Mouse (Mus musculus) cortical plate, adult 2 months (tissue): ENCODE results near the gene Dock8.

Experiments used
- CTCF ChIP-seq: fragments of 200-500 bp; IDR thresholded peaks from 2 replicates; pipeline ENCODE4 v1.5.1; 2011; ENCODE audit warnings: mild to moderate bottlenecking, control low read depth, low read length; ENCODE audit not compliant: insufficient read depth; ENCODE audit errors: extremely low read depth
- POLR2A ChIP-seq: fragments of 200-500 bp; IDR thresholded peaks from 2 replicates; pipeline ENCODE4 v1.6.1; 2011; ENCODE audit warnings: mild to moderate bottlenecking, low read length, control low read depth; ENCODE audit not compliant: insufficient read depth; ENCODE audit errors: extremely low read depth

GRCm38 (mm10) chr19:25237492-25238040 lies 238.2 kb downstream of the Dock8 start:
- TF ChIP-seq CTCF, result 0 out of 2 replicates have a peak, but pooled peaks have one; percentile 14
- TF ChIP-seq POLR2A, result no peak
